Mouse (Mus musculus): Measurements from ENCODE around the gene Megf11.

Megf11 gene

DNA sequence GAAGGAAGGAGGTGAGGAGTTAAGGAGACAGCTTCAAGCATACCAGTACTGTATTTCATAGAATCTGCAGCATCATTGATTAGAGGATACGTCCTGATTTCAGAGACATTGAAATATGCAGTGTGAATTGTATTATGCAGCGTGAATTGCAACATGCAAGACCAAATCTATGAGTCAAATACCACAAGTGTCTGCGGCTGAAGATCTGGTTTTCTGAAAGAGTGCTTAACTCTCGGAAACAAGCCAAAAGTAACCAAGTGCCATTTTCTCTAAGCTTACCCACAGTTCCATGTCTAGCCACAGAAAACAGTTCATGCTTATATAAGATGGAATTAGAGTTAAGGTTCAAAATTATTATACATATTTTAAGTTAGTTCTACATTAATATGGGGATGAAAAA is 362.3 kb downstream of the Megf11 start:
- no peak for DNase-seq (ENCODE audit: low read depth, low spot score)

DNA sequence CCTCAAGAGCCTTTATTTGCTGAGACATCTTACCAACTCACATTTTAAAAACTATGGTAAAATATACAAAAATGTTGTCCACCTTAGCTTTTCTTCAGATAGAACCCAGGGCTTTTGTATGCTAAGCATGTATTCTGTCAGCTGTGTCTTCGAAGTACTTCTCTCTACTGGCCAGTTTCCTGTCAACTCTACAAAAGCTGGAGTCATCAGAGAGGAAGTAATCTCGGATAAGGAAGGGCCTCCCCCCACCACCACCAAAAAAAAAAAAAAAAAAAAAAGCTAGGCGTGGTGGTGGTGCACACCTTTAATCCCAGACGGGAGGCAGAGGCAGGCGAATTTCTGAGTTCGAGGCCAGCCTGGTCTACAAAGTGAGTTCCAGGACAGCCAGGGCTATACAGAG is 363.9 kb downstream of the Megf11 start:
- DNase-seq (ENCODE audit: low read depth, low spot score), result no peak

DNA sequence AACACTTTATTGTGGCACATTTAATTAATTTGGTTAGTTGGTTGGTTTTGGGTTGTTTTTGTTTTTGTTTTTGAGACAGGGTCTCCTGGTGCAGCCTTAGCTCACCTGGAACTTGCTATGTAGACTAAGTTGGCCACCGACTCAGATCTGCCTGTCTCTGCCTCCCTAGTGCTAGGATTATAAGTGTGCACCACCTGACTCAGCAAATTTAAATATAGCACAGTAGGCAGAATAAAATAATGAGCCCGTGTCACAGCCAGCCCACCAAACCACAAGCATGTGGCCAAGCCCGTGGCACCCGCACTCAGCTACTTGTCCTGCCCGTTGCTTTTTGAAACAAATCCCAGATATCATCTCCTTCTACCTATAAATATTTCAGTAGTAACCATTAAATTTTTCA is 367.1 kb downstream of the Megf11 start:
- DNase-seq (ENCODE audit: low read depth, low spot score), result no peak

DNA sequence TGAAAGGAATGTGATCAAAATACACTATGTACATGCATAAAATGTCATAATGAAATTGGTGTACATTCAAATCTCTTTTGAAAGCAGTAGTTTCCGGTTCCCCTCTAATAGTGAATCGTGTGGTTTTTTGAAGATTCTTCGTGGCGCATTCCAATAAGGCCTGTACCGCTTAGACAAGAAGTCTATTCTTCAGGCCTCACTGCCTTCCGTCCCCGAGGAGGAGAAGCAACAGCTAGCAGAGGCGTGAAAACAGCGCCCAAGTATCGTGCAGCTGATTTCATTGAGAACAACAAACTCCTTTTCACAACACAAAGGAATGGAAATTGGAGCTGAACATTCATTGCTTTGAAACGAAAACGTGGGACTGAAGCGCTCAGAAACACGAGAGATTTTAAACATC is 372.6 kb downstream of the Megf11 start:
- DNase-seq (ENCODE audit: low read depth, low spot score), result no peak

Data from c-Kit-negative CD71-positive TER-119-positive erythroid progenitor cells, embryonic 14.5 days (primary cell).